Mouse (Mus musculus) right cerebral cortex, postnatal 4 days (tissue): ENCODE data around the gene Clcn6.
"Not testable (repeated sequence)": the region's sequence is repeated elsewhere in the genome, so short reads cannot be mapped to it uniquely, and the experiment has no call there.

ENCODE experiments used
- DNase-seq: peaks from one replicate; pipeline ENCODE4 v3.0.0-alpha.2; 2022

Gene Clcn6

DNA sequence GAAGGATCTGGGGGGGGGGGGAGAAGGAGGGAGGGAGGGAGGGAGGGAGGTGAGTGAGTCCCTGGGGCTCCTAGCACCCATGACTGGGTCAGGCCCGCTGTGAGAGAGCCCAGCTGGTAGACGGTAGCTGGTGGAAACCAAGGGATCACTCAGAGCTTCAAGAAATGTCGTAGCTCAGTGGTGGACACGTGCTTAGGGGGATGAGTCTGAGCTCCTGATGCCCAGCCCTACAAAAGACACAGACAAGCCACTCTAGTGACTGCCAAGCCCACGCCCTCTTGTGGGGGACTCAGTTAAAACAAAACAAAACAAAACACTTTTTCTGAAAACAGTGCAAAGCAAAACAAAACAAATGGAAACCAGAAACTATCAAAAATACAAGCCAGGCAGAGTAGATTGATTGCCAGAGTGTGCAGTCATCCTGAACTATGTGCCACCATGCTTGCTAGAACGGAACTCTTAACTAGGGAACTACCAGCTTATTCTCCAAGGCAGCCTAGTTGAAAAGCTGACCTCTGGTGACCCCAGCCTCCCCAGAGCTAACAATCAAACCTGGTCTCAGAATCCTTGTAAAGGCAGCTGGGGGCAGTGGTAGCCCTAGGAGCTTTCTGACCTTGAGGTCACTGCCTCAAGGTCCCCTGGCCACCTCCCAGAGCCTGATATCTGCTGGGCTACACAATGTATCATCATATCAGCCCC, 27.2 kb upstream of the Clcn6 start:
- DNase-seq, result no peak

DNA sequence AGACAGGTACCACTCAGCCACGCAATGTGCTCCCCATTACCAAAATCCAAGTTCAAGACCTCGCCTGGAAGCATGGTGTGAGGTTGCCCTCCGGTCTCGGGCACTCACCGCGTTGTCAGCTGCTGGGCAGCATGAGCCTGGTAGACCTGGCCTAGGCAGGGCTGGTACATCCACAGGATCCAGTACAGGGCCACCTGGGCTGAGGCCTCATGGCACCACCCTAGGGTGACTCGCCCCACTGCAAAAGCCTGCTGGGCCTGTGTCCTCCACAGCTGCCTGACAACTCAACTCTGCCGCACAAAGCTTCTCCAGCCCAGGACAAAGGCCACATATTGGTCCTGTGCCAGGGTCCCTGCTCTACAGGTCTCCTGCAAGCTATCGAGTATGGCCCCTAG, 22.5 kb upstream of the Clcn6 start:
- DNase-seq, result no peak

DNA sequence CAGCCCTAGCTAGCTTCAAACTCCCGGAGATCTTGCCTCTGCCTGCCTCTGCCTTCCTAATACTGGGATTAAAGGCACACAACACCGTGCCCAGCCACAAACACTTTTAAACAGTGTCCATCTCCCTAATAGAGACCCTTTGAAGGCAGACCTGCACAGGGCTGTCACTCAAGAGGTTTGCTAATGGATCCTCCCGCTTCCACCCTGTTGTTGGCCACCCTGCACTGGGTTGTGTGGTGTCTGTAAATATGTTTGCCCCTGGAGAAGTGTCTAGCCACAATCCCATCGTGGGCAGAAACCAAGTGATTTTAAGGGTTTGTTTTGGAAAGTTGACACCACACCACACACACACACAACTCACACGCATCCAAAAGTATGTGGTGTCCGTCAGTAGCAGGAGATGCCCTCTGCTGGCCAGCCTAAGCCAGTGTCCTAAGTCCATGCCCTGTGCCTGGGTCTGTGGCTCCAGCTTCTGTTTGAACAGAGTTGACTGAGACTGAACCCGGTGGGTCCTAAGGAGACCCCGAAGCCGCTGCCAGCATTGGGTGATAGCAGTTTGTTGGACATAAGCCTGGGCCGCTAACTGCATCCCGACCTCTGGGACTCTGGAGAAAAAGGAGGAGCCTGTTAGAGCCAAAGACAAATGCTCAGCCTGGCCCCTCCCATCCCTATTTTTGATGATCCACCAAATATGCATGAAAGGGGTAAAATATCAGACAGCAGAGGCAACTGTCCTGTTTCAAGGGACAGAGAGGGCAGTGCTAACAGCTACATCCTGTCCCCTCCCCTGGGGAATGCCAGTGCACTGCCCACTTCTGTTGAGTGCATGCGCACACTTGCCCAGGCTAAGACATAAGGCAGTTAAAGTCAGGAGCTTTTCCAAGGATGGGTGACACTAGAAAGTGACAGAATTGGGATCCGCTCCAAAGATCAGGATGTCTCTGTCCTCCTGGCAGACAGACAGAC, 21.8 kb upstream of the Clcn6 start:
- no peak for DNase-seq

DNA sequence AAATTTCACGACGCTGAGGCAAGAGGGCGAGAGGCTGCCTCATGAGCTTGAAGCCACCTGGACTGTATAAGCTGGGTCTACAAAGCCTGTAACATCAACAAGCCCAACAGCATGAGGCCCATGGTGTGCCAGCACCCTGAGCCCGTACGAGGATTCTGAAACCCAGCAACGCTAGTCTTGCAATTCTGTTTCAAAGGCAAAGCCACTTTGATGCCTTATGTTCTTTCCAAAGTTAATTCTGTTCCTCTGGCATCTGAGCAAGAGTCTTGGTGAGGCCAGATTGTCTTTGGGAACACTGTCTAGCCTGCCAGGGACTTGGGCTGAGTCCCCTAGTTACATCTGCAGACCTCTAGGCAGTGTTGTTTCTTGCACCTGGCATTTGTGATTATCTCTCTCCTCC, 20.4 kb upstream of the Clcn6 start:
- DNase-seq, result no peak

DNA sequence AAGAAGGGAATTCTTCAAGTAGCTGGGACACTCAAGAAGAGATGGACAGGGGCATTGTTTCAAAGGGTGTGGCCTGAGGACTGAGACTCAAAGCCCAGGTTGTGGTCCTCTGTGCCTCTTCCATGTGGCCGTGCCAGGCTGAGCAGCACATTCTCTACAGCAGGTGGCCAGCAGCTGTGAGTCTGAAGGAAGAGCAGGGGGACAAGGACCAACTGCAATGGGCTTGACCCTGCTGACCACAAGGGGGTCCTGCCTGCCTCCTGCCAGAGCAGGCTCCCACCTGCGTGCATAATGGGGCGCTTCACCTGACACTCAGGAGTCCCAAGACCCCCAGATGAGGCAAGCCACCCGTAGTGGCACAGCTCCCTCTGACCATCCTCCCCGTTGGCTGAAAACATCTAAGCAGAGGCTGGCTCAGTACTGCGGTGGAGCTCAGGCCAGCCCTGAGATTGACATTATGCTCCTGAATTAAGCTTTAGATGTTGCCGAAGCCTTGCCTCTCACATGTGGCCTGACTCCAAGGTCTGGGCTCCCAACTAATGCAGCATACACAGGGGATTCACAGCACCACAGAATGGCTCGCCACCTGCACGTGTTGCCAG, 19.7 kb upstream of the Clcn6 start:
- no peak for DNase-seq

DNA sequence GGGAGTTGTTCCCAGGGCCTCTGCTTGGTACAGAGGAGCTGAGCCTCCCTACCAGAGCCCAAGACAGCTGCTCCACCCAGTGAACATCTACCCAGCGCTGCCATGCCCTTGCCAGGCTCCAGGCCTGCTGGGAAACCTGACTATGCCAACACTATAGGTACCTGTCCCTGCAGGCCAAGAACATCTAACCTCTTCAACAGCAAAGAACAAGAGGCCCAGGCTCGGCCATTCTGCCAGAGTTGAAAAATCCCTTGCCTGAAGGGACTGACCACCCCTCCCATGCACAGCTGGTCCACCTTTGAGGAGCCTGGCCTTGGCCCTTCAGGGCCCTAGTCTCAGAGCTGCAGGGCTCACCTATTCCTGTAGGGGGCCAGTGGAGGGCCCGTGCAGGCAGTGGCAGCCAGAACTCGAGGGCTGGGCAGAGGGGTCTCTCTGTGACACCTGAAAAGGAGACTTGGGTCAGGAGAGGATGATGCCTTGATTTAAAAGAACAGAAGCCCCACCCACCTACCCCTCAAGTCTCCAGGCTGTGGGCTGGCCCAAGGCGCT, 19.1 kb upstream of the Clcn6 start:
- no peak for DNase-seq

DNA sequence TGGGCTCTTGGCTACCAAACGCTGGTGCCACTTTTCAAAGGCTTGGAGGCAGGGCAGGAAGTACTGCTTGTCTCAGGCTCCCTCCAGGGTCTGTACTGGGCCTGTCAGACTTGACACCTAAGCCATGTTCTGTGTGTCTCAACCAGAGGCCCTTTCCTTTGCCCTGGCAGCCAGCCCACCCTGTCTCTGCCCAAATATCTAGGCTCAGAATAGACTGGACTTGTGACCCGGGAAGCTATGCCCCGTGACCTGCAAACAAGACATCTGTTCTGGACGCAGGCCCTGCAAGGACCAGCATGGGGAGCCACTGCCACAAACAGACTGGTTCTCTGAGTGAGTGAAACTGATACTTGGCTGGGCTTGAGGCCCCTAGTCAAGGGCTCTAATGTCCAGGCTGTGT, 18.2 kb upstream of the Clcn6 start:
- DNase-seq, result no peak

DNA sequence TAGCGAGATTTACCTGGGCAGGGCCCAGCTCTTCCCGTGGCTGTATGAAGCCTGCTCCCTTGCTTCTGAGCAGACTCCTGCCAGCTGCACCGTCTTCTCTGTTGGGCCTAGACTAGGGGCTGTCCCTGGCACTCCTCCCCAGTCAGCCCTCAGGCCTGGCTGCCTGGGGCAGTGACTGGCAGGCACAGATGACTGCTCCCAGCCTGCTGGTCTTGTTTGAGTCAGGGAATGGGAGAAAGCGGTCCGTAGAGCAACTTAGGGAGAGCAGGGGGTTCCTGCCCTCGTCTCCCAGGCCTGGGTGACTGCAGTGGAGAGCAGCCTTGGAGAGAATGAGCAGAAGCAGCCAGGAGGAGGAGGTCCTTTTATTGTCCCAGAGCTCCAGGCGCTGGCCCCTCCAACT, 17.6 kb upstream of the Clcn6 start:
- no peak for DNase-seq

DNA sequence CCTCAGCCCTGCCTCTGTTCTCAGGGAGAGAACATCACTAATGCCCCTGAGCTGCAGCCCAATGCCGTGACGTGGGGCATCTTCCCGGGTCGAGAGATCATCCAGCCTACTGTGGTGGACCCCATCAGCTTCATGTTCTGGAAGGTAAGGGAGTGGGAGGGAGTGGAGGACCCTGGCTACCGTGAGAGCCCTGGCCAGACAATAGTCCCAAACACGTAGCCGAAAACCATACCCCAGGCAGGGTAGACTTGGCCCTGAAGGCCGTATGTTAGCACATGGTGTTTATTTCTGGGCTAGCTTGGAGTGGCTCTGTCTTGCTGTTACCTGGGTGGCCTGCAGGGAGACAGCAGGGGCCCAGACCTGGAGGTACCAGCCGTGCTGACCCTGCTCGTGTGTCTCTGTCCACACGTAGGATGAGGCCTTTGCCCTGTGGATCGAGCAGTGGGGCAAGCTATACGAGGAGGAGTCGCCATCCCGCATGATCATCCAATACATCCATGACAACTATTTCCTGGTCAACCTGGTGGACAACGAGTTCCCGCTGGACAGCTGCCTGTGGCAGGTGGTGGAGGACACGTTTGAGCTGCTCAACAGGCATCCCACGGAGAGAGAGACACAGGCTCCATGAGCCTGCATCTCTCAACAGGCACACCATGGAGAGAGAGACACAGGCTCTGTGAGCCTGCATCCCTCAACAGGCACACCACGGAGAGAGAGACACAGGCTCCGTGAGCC, 16.5 kb upstream of the Clcn6 start:
- DNase-seq, result no peak

DNA sequence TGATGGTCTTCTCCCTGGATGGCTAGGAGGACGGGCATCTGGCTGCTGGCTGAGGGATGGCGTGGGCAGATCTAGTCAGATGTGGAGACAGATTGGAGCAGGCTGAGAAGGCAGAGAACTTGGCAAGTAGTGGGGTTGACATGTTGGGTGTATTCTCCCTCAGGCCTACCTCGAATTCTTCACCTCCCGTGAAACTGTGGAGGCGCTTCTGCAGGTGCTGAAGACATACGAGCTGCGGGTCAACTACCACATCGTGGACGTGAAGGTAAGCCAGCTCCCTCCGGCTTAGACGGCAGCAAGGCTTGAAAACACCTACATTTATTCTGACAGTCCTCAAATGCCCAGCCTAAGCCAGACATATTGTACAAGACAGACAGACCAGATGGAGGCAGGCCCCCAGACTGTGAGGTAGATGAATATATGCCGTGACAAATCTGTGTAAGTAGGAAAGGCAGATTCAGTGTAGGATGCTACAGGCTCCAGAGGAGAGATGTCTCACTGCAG, 14.8 kb upstream of the Clcn6 start:
- DNase-seq, result no peak

DNA sequence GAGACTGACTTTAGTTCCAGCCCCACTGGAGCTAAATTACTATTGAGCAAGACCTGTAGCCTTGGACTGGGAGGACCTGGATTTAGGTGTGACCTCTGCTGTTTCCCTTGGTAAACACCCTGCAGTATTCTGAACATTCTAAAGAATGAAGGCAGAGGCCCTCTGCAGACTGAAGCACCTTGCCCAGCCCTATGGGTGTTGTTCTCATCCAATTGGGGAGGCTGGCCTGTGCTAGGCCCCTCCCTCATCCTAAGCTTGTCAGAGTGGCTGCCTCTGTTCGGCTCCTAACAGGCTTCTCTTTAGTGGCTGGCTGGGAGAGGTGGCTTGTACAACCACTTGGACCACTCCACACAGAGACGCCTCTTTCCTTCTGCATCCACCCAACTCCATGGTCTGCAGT, 14.4 kb upstream of the Clcn6 start:
- DNase-seq, result no peak

DNA sequence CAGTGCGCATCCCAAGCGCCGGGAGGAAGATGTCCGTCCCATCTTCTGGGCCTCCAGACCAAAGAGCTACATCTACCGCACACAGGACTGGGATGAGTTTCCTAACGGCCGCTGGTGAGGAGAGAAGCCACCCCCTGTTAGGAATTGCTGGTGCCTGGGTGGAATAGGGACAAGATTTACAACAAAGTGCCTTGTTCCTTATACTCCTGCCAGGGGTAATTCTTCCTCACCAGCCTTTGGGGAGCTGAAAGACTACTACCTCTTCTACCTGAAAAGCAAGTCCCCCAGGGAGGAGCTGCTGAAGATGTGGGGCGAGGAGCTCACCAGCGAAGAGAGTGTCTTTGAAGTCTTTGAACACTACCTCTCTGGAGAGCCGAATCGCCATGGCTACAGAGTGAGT, 13.3 kb upstream of the Clcn6 start:
- no peak for DNase-seq

DNA sequence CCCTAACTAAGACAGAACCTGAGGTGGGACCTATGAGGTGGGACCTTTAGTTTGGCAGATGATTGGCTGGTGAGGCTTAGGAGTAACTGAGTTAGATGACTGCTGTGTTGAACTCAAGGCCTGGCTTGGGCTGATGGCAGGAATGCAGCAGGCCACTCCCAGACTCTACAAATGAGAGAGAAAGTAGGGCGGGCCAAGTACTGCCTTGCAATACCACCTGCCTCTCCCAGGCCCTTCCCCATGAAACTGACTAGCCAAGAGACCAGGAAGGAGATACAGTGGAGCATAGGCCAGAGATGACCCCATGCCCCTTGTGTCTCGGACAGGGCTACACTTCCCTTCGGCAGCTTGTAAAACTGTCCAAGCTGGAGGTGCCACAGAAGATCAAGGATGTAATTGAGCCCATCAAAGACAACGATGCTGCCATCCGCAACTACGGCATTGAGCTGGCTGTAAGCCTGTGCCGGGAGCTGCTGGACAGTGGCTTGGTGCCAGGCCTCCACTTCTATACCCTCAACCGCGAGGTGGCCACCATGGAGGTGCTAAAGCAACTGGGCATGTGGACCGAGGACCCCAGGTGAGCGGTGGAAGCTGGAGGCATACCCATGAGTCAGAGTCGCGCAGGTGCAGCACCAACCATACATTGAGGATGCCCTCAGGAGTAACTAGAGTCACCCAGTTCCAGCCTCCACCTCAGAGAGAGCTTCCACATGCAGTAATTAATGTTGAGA, 12.6 kb upstream of the Clcn6 start:
- no peak for DNase-seq

DNA sequence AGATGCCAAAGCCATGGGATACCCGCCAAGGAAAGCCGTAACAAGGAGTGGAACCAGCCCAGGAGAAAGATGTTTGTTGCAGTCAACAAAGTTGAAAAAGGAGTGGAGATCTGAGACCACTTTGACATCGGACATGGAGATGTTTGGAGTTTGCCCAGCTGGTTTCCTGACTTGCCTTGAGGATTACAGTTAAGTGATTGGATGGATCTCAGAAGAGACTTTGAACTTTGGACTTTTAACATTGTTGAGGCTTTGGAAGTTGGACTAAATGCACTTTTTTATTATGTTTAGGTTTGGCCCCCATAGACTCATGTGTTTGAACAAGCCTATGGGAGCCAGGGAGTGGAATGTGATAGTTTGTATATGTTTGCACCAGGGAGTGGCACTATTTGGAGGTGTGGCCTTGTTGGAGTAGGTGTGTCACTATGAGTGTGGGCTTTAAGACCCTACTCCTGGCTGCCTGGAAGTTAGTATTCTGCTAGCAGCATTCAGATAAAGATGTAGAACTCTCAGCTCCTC, 11.8 kb upstream of the Clcn6 start:
- DNase-seq, result not testable (repeated sequence)

DNA sequence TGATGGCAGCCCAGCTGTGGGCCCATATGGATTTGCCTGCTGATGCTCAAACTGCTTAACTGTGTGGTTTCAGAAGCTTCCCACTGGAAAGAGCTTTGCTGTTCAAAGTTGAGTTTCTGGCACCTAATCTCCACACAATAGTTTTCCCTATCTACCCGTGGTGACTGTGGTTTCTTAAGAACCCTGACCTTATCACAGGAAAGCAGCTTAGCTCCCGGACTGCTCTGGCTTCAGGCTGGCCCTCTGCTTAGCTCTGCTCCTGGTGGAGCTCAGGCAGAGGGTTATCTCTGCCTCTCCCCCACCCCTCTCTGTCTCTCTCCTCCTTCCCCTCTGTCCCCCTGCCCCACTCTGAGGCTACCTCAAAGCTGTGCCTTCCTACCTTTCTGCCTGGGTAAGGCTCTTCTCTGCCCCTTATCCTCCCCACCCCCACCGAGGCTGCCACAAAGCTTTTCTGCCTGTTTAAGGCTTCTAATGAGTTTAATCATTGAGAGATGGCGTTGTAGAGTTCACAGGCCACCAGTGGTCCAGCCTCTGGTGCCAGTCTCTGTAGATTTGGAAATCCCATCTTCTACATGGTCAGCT, 7.9 kb upstream of the Clcn6 start:
- no peak for DNase-seq

DNA sequence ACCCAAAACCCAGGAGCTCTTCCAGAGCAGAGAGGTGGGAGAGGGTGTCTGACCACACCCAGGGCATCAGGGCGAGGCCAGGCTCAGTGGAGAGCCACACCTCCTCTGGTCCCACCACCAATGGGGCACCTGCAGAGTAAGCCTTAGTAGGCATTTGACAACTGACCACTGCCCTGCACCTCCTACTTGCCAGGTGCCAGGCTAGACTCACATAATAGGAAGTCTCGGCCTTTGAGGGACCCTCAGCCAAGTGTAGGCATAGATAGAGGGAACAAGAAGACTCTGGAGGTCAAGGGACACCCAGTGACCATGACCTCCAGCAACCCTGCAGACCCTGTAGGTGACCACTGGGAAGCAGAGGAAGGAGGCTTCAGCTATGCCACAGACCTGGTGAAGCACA, 5.5 kb upstream of the Clcn6 start:
- no peak for DNase-seq

DNA sequence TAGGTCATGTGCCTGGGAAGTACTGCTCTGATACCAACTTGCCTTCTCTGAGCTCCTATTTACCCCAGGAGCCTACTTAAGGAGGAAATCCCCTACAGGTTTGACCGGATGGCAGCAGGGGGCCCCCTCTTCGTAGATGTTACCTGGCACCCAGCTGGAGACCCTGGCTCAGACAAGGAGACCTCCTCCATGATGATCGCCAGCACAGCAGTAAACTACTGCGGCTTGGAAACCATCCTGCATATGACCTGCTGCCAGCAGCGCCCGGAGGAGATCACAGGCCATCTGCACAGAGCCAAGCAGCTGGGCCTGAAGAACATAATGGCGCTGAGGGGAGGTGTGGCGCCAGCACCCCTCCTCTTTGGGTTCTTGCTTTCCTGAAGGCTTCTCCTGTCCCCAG, 4.7 kb upstream of the Clcn6 start:
- not testable (repeated sequence) for DNase-seq

DNA sequence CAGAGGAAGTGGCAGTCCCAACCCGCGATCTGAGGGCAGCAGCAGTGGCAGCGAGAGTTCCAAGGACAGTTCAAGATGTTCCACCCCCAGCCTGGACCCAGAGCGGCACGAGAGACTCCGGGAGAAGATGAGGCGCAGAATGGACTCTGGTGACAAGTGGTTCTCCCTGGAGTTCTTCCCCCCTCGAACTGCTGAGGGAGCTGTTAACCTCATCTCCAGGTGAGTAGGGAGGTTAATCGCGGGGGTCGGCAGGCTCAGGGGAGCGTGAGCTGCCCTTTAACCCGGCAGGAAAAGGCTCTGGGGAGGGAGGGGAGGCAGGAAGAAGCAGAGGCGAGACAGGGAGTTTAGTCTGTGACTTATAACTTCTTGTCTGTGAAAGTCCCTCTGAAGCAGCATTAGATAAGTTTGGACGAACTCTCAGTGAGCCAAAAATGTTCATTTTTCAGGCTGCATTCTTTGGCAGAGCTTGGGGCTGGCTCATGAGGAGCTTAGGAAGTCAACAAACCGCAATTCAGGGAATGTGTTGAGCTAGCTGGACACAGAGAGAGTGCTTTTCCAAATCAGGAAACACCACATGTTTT, 3.1 kb upstream of the Clcn6 start:
- DNase-seq, result no peak

DNA sequence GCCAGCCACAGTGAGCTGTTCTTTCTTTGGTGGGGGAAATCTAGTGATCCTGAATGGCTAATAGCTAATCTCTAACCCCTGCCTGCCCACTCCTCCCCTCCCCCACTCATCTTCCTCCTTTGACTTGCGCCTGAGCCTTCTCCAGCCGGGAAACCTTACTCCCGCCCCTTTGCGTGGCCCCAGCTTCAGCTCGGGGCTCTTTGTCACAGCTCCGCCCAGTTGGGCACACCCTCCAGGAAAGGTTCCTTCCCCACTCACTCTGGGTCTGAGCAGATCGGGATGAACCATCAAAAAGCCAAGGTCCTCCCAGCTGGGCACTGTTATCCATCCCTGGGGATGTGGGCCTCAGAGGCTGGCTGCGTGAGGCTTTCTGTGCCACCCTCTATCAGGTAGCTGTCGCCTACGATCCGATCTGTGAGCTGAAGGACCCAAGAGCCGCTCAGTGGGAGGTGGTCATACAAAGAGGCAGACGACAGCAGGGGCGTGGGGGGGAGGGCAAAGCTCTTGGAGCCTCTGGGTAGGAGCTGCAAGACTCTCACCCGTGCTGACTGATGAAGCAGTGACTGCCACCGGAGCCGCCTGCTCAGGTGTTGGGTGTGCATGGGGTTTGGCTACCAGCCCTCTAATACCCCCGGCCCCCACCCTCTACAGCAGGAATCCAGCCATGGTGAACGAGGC, 2.5 kb upstream of the Clcn6 start:
- DNase-seq, result no peak
